ENCODE assay signal across 8 mouse cellular contexts in the genomic region with DNA sequence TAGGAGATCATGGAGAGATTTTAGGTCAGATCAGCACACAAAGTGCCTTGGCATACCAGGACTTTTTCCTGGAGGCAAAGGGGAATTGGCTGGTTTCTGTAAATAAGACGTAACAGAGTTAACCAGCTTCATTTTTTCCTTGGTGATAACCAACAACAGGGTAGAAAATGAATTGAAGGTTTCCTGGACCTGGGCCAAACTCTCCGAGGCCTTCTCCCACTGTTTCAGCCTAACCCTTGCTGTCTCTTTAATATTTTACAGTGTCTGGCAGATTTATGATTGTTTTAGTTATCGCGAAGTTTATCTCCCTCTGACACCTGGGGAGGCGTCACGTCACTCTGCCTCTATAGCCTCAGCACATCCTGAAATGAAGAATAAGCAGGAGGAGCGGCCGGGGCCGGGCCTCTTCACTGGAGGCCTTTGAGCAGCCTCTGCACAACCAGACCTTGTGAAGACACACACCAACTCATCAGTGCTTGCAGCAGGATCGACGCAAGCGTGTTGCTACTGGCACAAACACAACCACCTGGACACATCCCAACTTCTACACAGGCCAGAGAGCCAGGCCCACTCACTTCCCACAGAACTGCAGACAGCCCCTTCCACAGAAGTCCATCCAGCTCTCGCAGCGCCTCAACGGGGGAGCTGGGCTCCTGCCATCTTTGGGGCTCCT.
DNase-seq lines count a peak whose midpoint lies in the region; ATAC-seq and TF ChIP-seq lines count a peak whose summit lies in the region.

No protein-coding gene starts in this region.

- DNase-seq in kidney, postnatal 36 days = no peak
- no peak for DNase-seq in ES-E14 (ENCODE audit: low read depth, low spot score)
- DNase-seq in cerebellum, adult 9-11 months = peak; percentile 31
- peak; percentile 87 for DNase-seq in left cerebral cortex, postnatal 4 days
- DNase-seq in embryo, embryonic 10 days (ENCODE audit: low spot score) = no peak

- H3K4me1 ChIP-seq in kidney, embryonic 15.5 days = peaks cover 3% of the 10 kb centered on the region; the same call in 1 of the 2 replicates
- no peaks in the 10 kb centered on the region for H3K4me1 ChIP-seq in ES-E14 (ENCODE audit: control insufficient read depth in 2 of 2, insufficient read depth in 2 of 2, low read length in 2 of 2, poor library complexity in 1 of 2)
- peaks cover 4% of the 10 kb centered on the region; the same call in 1 of the 2 replicates for H3K4me1 ChIP-seq in heart, embryonic 16.5 days (ENCODE audit: control insufficient read depth, insufficient read depth, low read length)

- intact Hi-C loops in left cerebral cortex, postnatal 4 days (cut with DNase I) = loop anchor here (10.0 kb wide), 1 partner anchor 235 kb away; no protein-coding TSS in a partner anchor

- peak; percentile 33; the same call in 1 of the 2 replicates for ATAC-seq in kidney, embryonic 15.5 days (replicated peaks; ENCODE audit: low FRiP score)
- ATAC-seq in heart, embryonic 16.5 days (replicated peaks; ENCODE audit: extremely low read depth, insufficient read depth, low FRiP score) = peak; percentile 60; the same call in 1 of the 2 replicates
- ATAC-seq in activated CD4-positive, CD25-positive, alpha-beta regulatory T cell, adult 4 months = no peak

- H3K36me3 ChIP-seq in kidney, embryonic 15.5 days = no peaks in the 10 kb centered on the region
- H3K36me3 ChIP-seq in ES-E14 (ENCODE audit: control insufficient read depth, insufficient read depth, low read length, poor library complexity, severe bottlenecking) = no peaks in the 10 kb centered on the region
- no peaks in the 10 kb centered on the region for H3K36me3 ChIP-seq in heart, embryonic 16.5 days (ENCODE audit: control insufficient read depth, insufficient read depth)

- in situ Hi-C loops in ES-E14 (cut with MboI; ENCODE audit: low sequenced_read_pairs in 2 of 2, unreplicated experiment in 2 of 2) = no loop called here

- 44% methylated on average over 15 of the region's 15 CpGs for WGBS in kidney, embryonic 15.5 days
- 66% methylated on average over 15 of the region's 15 CpGs for WGBS in heart, embryonic 16.5 days

- H3K9me3 ChIP-seq in kidney, embryonic 15.5 days (replicated peaks) = no peaks in the 10 kb centered on the region
- no peaks in the 10 kb centered on the region for H3K9me3 ChIP-seq in ES-E14 (ENCODE audit: control insufficient read depth, insufficient read depth, low read depth, low read length)
- no peaks in the 10 kb centered on the region for H3K9me3 ChIP-seq in heart, embryonic 16.5 days (replicated peaks; ENCODE audit: control insufficient read depth, low read length)

- H3K9ac ChIP-seq in kidney, embryonic 15.5 days = no peak overlapping the region
- H3K9ac ChIP-seq in ES-E14 (ENCODE audit: insufficient read depth, low read depth, low read length, poor library complexity, severe bottlenecking) = peak overlapping the region; percentile 11; the same call in 1 of the 2 replicates
- no peak overlapping the region for H3K9ac ChIP-seq in heart, embryonic 16.5 days (ENCODE audit: low read length)

- H3K27me3 ChIP-seq in kidney, embryonic 15.5 days = no peaks in the 10 kb centered on the region
- H3K27me3 ChIP-seq in heart, embryonic 16.5 days (ENCODE audit: control insufficient read depth, insufficient read depth, low read length) = no peaks in the 10 kb centered on the region

- H3K4me2 ChIP-seq in kidney, embryonic 15.5 days = no peak overlapping the region
- peak overlapping the region; percentile 29; the same call in 1 of the 2 replicates for H3K4me2 ChIP-seq in heart, embryonic 16.5 days (ENCODE audit: low read depth, low read length)

- no peak overlapping the region for H3K27ac ChIP-seq in kidney, embryonic 15.5 days
- H3K27ac ChIP-seq in ES-E14 (ENCODE audit: insufficient read depth, low read depth, low read length, poor library complexity, severe bottlenecking) = no peak overlapping the region
- no peak overlapping the region for H3K27ac ChIP-seq in heart, embryonic 16.5 days (ENCODE audit: low read length)

- no peak overlapping the region for H3K4me3 ChIP-seq in kidney, embryonic 15.5 days (replicated peaks)
- H3K4me3 ChIP-seq in ES-E14 (ENCODE audit: insufficient read depth in 1 of 2, low read depth in 1 of 2, low read length in 2 of 2, poor library complexity in 1 of 2, severe bottlenecking in 1 of 2) = peak overlapping the region in 1 of 2 experiments; percentile 12; a peak in 1 of 4 replicates
- H3K4me3 ChIP-seq in heart, embryonic 16.5 days (ENCODE audit: low read length) = no peak overlapping the region

TF ChIP-seq in ES-E14, 5 proteins besides CTCF, POLR2A, EP300 and RAD21:
- TF ChIP-seq ZNF384 (IDR thresholded peaks at IDR 0.05; ENCODE audit: low read depth, low read length) (no peak), HCFC1 (IDR thresholded peaks at IDR 0.05; ENCODE audit: borderline replicate concordance, insufficient read depth, low read length) (no peak), ZC3H11A (IDR thresholded peaks at IDR 0.05; ENCODE audit: borderline replicate concordance, low read depth, low read length) (no peak), CHD2 (IDR thresholded peaks at IDR 0.05; ENCODE audit: low read depth, low read length) (no peak), MAFK (IDR thresholded peaks at IDR 0.05; ENCODE audit: insufficient read depth, low read depth, low read length) (no peak)

Comparison
In these comparisons a context has a peak if more than half of its experiments do, and no peak if none do; other contexts are left out.
1. DNase-seq: peak in cerebellum, adult 9-11 months (single experiment) and left cerebral cortex, postnatal 4 days (single experiment); none in kidney, postnatal 36 days (0 of 2), ES-E14 (single experiment) and embryo, embryonic 10 days (single experiment).